Mouse (Mus musculus): ENCODE results near the gene Cpt1c.

GRCm38 (mm10) chr7:45007141-45007540, 32.5 kb upstream of the Cpt1c start:
- TF ChIP-seq UBTF (IDR thresholded peaks at IDR 0.05; ENCODE audit: low read depth, low read length) = no peak
- no peak for TF ChIP-seq BHLHE40 (IDR thresholded peaks at IDR 0.05; ENCODE audit: low read depth, low read length)
- TF ChIP-seq EP300 (IDR thresholded peaks at IDR 0.05; ENCODE audit: low read length) = no peak
- no peak for TF ChIP-seq POLR2A (IDR thresholded peaks at IDR 0.05; ENCODE audit: low read depth, low read length)
- no peak for TF ChIP-seq TCF12 (IDR thresholded peaks at IDR 0.05; ENCODE audit: low read depth, low read length)
- TF ChIP-seq NELFE (IDR thresholded peaks at IDR 0.05; ENCODE audit: low read depth, low read length) = no peak
- TF ChIP-seq ELF1 (IDR thresholded peaks at IDR 0.05; ENCODE audit: low read depth, low read length) = no peak
- no peak for TF ChIP-seq CTCF (conservative IDR thresholded peaks at IDR 0.05 in 1 of 2, IDR thresholded peaks at IDR 0.05 in 1 of 2; ENCODE audit: low read depth in 2 of 2, low read length in 2 of 2)
- TF ChIP-seq ZMIZ1 (IDR thresholded peaks at IDR 0.05; ENCODE audit: low read depth, low read length) = no peak
- TF ChIP-seq CHD2 (IDR thresholded peaks at IDR 0.05; ENCODE audit: low read length) = no peak

Measured in CH12.LX (cell line).